Mouse (Mus musculus) T-helper 1 cell (primary cell): ENCODE measurements around the gene Gm9918.

ENCODE experiments used
- in situ Hi-C: fragments of 300-600 bp; cut with MboI, MseI; formaldehyde crosslinking; loops from one replicate; pipeline ENCODE4 v1.15.1; 2025; ENCODE audit warnings: high pct_unique_total_duplicates

Gm9918 gene

DNA sequence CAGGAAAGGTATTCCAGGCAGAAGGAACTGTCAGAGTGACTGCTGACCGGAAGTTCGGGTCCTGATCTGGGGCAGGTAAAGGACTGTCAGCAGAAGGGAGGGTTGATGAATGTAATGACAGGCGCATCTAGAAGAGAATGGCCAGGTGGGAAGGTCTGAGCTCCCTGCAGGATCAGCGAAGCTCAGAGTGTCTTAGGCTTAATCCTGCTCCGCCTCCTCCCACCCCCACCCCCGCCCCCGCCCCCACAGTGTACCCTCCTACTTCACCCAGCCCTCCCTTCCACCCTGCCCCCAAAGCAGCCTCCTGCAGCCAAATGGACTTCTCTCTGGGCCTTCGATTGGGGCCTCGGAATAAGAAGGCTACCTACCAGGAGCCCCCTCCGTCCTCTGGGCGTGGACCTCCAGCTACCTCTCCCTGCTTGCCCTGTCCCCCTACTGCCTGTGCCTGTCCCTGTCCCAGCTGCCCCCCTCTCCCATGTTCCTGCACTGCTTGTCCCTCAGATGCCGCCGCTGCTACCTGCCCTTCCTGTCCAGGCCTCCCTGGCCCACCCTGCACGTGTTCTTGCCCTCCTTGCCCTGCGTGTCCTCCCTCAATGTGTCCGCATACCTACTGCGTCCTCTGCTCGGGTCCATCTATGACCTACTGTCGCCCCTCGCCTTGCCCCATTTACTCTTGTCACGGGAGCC is at the start of gene Gm9918:
Gene Gm9918 (plus strand): TSS at position 290 of the 687 bp plus-strand sequence.
- in situ Hi-C loops, result no loop called here

- in situ Hi-C loops, result no loop called here
Observed at GRCm38 (mm10) chr15:102222386-102222785, 48.0 kb upstream of the Gm9918 start.

GRCm38 (mm10) chr15:102224186-102224991 is 46.0 kb upstream of the Gm9918 start:
- in situ Hi-C loops, result no loop called here

DNA sequence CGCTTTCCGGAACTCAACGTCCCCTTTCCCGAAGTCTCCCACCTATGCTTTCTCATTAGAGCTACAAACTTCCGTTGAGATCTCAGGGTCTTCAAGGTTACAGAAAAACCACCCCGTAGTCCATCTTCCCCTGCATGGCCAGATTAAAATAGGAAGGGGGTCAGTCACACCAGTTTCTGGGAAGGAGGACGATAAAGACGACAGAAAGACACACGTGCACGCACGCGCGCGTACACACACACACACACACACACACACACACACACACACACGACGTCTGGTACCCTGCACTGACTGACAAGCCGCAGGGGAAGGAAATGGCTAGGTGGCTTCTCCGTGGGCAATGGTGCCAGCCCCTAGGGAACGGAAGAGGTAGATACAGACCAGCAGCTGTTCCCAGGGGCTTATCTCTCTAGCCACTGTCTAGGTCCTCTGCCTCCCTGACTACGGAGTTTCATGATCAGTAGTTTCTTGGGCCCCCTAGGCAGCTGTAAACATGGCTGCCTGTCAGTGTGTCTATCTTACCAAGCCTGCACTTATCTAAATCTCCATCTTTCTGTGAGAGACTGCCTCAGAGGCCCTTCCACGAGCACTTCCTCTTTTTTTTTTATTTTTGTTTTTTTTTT is 45.3 kb upstream of the Gm9918 start:
- in situ Hi-C loops, result loop anchor here (25.0 kb wide), 1 partner anchor 963 kb away; the partner anchor contains the start of gene Nr4a1

- in situ Hi-C loops, result loop anchor here (25.0 kb wide), 1 partner anchor 963 kb away; the partner anchor contains the start of gene Nr4a1
Observed at GRCm38 (mm10) chr15:102225619-102226018, 44.7 kb upstream of the Gm9918 start.

- in situ Hi-C loops, result loop anchor here (25.0 kb wide), 1 partner anchor 968 kb away; the partner anchor contains the start of gene Nr4a1
Observed at GRCm38 (mm10) chr15:102230408-102231321, 39.7 kb upstream of the Gm9918 start.

- in situ Hi-C loops, result loop anchor here (25.0 kb wide), 1 partner anchor 969 kb away; the partner anchor contains the start of gene Nr4a1
Observed at GRCm38 (mm10) chr15:102231748-102232147, 38.6 kb upstream of the Gm9918 start, which contains the start of gene Itgb7. Gene Itgb7 (minus strand): TSS chr15:102231944.

- in situ Hi-C loops, result loop anchor here (25.0 kb wide), 1 partner anchor 970 kb away; the partner anchor contains the start of gene Nr4a1
Observed at GRCm38 (mm10) chr15:102232764-102233163, 37.6 kb upstream of the Gm9918 start.

DNA sequence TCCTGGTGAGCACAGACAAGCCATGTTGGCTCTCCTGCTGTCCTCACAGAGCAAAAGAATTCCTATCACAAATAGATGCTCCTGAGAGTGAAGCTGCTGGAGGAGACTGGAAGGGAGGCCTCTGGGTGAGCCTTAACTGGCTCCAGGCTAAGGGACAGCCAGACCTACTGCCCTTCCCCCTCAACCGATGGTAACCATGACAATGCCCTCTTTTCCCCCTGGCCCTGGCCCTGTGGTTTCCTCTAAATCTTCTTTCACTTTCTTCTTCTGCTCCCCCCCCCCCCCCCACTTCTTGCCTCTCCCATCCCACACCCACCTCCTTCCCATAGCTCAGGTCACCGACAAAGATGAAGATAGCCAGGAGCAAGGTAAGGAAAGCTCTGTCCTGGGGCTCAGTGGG is 36.5 kb upstream of the Gm9918 start:
- in situ Hi-C loops, result loop anchor here (25.0 kb wide), 1 partner anchor 972 kb away; the partner anchor contains the start of gene Nr4a1

GRCm38 (mm10) chr15:102235371-102236027 is 34.9 kb upstream of the Gm9918 start:
- in situ Hi-C loops, result loop anchor here (5.0 to 25.0 kb wide), 2 partner anchors 47 to 973 kb away; partner anchors contain the start of gene Nr4a1

- in situ Hi-C loops, result loop anchor here (5.0 to 25.0 kb wide), 2 partner anchors 44 to 976 kb away; partner anchors contain the start of gene Nr4a1
Observed at GRCm38 (mm10) chr15:102238543-102239259, 31.7 kb upstream of the Gm9918 start.

DNA sequence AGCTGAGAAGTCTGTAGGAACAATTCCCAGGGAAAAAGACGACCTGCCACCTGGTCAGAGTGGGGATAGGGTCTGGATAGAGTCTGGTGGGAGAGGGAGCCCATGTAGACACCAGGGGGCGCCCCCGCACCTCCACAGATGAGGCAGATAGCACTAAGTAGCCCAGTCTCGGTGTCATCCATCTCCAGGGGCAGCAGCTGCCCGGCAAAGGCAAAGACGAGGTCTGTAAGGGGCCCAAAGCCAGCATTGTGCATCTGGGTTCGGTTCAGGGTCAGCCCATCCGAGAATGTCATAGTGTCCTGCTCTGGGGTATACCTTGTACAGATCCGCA is 31.1 kb upstream of the Gm9918 start:
- in situ Hi-C loops, result loop anchor here (5.0 to 25.0 kb wide), 2 partner anchors 43 to 977 kb away; partner anchors contain the start of gene Nr4a1

GRCm38 (mm10) chr15:102239851-102240250 is 30.5 kb upstream of the Gm9918 start:
- in situ Hi-C loops, result loop anchor here (5.0 to 25.0 kb wide), 2 partner anchors 42 to 978 kb away; partner anchors contain the start of gene Nr4a1

DNA sequence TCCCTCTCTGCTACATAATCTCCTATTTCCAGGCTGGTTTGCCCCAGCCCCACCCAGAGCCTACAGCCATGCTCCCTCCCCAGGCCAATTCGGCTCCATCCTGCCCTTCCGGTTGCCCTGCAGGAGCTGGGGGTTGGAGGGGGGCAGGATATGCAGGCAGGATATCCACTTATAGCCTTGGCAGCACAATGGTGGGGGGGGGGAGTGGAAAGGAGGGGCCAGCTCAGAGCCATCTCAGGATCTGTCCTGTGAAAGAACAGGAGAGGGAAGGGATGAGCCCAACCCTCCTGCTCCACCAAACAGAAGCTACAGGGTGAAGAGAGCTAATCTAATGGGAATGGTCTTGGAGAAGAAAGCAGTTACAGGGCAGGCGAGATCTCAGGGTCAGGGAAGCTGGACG is 29.8 kb upstream of the Gm9918 start:
- in situ Hi-C loops, result loop anchor here (25.0 kb wide), 1 partner anchor 978 kb away; the partner anchor contains the start of gene Nr4a1

DNA sequence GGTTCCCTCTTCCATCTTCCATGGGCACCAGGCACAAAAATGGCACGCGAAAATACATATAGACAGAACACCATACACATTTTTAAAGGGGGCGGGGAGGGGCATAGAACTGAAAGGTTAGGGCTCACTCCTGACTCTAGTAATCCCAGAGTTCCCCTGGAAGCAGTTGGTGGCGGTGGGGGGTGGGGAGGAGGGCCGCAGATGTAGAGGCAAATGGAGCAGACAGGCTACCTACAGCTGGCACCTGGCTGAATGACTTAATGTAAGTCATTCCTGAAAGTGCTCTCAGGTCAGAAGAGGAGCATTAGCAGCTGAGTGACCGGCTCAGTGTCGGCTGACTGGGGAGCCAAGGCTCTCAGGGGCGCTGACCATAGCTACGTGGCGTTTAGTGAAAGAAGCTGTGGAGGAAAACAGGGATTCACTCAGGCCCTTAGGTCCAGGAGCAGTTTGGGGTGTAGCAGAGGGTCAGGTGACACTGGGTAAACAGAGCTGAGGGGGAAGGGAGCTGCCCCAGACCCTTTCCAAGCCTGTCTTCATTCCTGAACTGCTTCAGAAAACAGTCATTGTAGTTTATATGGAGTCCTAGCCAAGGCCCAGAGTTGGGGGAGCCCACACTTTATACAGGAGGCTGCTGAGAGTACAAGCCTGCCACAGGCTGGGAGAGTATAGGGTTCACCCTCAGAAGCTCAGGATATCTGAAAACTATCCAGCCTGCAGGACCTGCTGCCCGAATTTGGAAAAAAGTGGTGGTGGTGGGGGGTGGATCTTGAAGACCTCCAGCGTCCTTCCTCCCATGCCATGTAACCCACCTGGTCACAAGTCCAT is 27.7 kb upstream of the Gm9918 start:
- in situ Hi-C loops, result loop anchor here (25.0 kb wide), 1 partner anchor 980 kb away; the partner anchor contains the start of gene Nr4a1

DNA sequence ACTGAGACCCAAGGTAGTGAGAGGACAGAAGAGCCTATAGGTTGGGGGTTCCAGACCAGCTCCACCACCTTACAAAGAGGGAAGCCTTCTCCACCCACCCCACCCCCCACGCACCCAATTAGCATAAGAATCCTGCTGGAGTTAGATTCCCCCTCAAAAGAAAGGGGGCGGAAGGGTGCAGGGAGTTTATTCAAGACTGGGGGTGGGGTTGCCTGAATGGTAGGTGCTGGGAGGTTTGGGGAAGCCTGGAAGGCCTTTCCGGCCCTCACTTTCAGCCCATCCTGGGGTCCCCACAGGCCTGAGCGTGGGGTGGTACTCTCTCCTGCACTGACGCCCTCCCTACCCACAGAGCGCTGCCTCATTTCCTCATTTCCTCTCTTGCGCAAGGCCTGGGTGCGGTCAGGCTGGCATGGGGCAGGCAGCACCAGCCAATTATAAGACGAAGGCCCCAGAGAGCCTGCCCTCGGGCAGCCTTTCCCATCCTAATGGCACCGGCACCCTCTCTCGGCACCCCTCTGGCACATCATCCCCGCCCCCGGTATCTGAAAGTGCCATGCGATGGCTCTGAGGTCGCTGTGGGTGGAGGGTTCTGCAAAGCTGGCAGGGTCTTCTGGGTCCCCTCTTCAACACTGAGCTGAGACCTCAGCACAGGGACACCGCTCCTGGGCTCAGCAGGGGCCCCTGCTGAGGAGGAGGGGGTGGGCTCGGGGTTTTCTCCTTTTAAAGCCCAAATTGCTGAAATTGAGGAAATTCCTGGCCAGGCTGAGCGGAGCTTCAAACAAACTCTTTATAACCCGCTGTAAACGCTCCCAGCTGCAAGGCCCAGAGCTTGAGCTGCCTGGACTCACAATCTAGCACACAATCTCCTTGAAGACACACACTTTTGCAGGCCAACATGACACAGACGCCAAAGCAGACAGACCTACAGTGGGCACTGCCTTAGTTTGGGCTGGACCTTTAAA is 26.9 kb upstream of the Gm9918 start:
- in situ Hi-C loops, result loop anchor here (25.0 kb wide), 1 partner anchor 981 kb away; the partner anchor contains the start of gene Nr4a1
